Mouse (Mus musculus) CH12.LX (cell line): ENCODE data around the gene Ctdspl.

ENCODE experiments used
- CHD2 ChIP-seq: IDR thresholded peaks from 2 replicates; pipeline ENCODE4 v1.6.1; 2011; ENCODE audit warnings: low read length, improper control_type of control experiment
- CTCF ChIP-seq, 2 experiments: IDR thresholded peaks in 1 of 2; conservative IDR thresholded peaks in 1 of 2; 2 replicates each; pipeline ENCODE4 v1.5.1; 2011 to 2012; ENCODE audit warnings: low read depth in 2 of 2, low read length in 2 of 2, improper control_type of control experiment in 1 of 2, inconsistent platforms in 1 of 2, mild to moderate bottlenecking in 1 of 2, moderate library complexity in 1 of 2
- POLR2A ChIP-seq: IDR thresholded peaks from 2 replicates; pipeline ENCODE4 v1.6.1; 2011; ENCODE audit warnings: low read depth, mild to moderate bottlenecking, improper control_type of control experiment, low read length
- ZC3H11A ChIP-seq: IDR thresholded peaks from 2 replicates; pipeline ENCODE4 v1.6.1; 2012; ENCODE audit warnings: low read depth, mild to moderate bottlenecking, inconsistent platforms, low read length, improper control_type of control experiment

DNA sequence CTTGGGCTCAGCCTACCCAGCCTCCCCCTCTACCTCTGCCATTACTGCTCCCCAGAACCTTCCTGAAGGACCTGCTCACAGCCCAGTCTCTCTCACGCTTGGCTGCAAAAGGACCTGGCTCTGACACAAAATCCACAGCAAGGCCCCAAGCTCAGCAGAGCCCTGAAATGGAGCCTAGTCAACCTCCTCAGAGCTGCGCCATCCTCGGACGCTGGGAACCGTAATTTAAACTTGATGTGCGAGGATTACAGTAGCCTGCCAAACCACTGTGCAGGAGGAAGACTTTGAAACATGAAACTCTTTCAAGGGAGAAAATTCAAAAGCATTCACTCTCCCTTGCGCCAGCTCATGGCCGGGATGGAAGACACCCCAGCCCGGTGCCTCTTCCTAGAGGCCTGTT lies 34.7 kb upstream of the Ctdspl start:
- TF ChIP-seq CTCF (conservative IDR thresholded peaks at IDR 0.05 in 1 of 2, IDR thresholded peaks at IDR 0.05 in 1 of 2; ENCODE audit: low read depth in 2 of 2, low read length in 2 of 2) (no peak), POLR2A (no peak), ZC3H11A (no peak), CHD2 (no peak)
